Comparison of ENCODE assay signal across 43 mouse cellular contexts in the genomic region with DNA sequence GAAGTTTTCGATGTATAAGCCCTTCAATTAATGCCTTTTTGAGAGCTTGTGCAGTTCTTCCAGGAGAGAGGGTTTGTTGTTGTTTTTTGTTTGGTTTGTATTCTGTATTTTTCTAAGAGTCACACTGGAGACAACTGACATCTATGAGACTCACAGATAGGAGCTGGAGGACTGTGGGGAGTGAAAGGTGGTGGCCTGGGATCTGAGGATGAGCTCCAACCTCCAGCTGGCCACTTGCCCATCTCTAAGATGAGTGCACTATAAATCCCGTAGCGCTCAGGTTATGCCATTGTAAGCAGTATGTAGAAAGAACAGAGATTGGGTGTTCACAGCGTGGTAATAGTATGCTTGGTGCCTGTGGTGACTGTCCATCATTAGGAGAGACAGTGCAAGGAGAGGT. TPM values are rescaled to one million over a fixed set of nuclear protein-coding genes. Genes with fewer than 3 reads are reported as not detected.
"Had no signal": no experiment of that assay in that cellular context is flagged by ENCODE, and none has a peak within 500 bp of the region (broad histone marks: within the 10 kb centered on the region; RNA-seq: fewer than 3 reads in every experiment).

No protein-coding gene starts in this region.

- H3K9me3 ChIP-seq: limb, embryonic 10.5 days; limb, embryonic 12.5 days; limb, embryonic 13.5 days; limb, embryonic 15.5 days; liver, embryonic 12.5 days; liver, embryonic 13.5 days; liver, embryonic 15.5 days; lung, embryonic 15.5 days; megakaryocyte, embryonic 14.5 days; midbrain, embryonic 10.5 days; midbrain, embryonic 12.5 days; midbrain, embryonic 13.5 days; midbrain, embryonic 15.5 days; neural tube, embryonic 12.5 days had no signal

- DNase-seq: left cerebral cortex, postnatal 4 days; liver; liver, embryonic 13.5 days; liver, postnatal 0 days; lung, adult 18-20 months; lung, adult 2 months; lung, embryonic 14.5 days; lung, postnatal 10 days; lung, postnatal 14 days; lung, postnatal 36 days; lung, postnatal 4 days had no signal

- H3K27ac ChIP-seq: limb, embryonic 10.5 days; limb, embryonic 12.5 days; limb, embryonic 13.5 days; limb, embryonic 15.5 days; liver, embryonic 12.5 days; liver, embryonic 13.5 days; liver, embryonic 14.5 days; liver, embryonic 15.5 days; macrophage; midbrain, embryonic 10.5 days; midbrain, embryonic 12.5 days; midbrain, embryonic 13.5 days; midbrain, embryonic 15.5 days; neural tube, embryonic 12.5 days had no signal

- H3K36me3 ChIP-seq: limb, embryonic 10.5 days; limb, embryonic 12.5 days; limb, embryonic 13.5 days; limb, embryonic 15.5 days; liver, embryonic 12.5 days; liver, embryonic 13.5 days; liver, embryonic 15.5 days; lung, embryonic 15.5 days; midbrain, embryonic 10.5 days; midbrain, embryonic 12.5 days; midbrain, embryonic 13.5 days; midbrain, embryonic 15.5 days; neural tube, embryonic 12.5 days had no signal

- ATAC-seq: liver, embryonic 12.5 days; liver, postnatal 0 days; lung, postnatal 0 days; midbrain, embryonic 13.5 days; midbrain, embryonic 15.5 days; midbrain, embryonic 16.5 days had no signal

- H3K9ac ChIP-seq: limb, embryonic 12.5 days; limb, embryonic 13.5 days; limb, embryonic 15.5 days; liver, embryonic 12.5 days; liver, embryonic 13.5 days; liver, embryonic 14.5 days; liver, embryonic 15.5 days; liver, postnatal 0 days; lung, embryonic 14.5 days; lung, embryonic 15.5 days; midbrain, embryonic 12.5 days; midbrain, embryonic 13.5 days; midbrain, embryonic 15.5 days; neural tube, embryonic 12.5 days had no signal

- H3K4me3 ChIP-seq: limb, embryonic 10.5 days; limb, embryonic 12.5 days; limb, embryonic 13.5 days; limb, embryonic 15.5 days; liver, embryonic 12.5 days; liver, embryonic 13.5 days; liver, embryonic 15.5 days; lung, embryonic 15.5 days; megakaryocyte, embryonic 14.5 days; midbrain, embryonic 10.5 days; midbrain, embryonic 12.5 days; midbrain, embryonic 13.5 days; midbrain, embryonic 15.5 days; myocyte; neural tube, embryonic 12.5 days had no signal

- H3K4me1 ChIP-seq: liver, embryonic 12.5 days; liver, embryonic 13.5 days; liver, embryonic 15.5 days; megakaryocyte, embryonic 14.5 days; midbrain, embryonic 10.5 days; midbrain, embryonic 12.5 days; midbrain, embryonic 15.5 days; neural tube, embryonic 12.5 days had no signal

- H3K27me3 ChIP-seq: lung, embryonic 15.5 days; midbrain, embryonic 12.5 days; midbrain, embryonic 13.5 days; midbrain, embryonic 15.5 days; neural tube, embryonic 12.5 days had no signal

- H3K4me2 ChIP-seq: limb, embryonic 12.5 days; limb, embryonic 13.5 days; limb, embryonic 15.5 days; liver, embryonic 11.5 days; liver, embryonic 12.5 days; liver, embryonic 13.5 days; liver, embryonic 15.5 days; lung, embryonic 14.5 days; lung, embryonic 15.5 days; midbrain, embryonic 12.5 days; midbrain, embryonic 13.5 days; midbrain, embryonic 15.5 days; neural tube, embryonic 12.5 days had no signal

RNA-seq across cellular contexts. Expression of gene Lrrc52, which starts 31.6 kb away (rescaled TPM):
- total RNA-seq: left cerebral cortex, adult 8-10 months; left cerebral cortex, postnatal 10 days; left cerebral cortex, postnatal 14 days; left cerebral cortex, postnatal 25 days; left cerebral cortex, postnatal 36 days; left cerebral cortex, postnatal 4 days; liver, adult 2 months; megakaryocyte progenitor cell, adult 5-6 weeks; megakaryocyte, adult 5-6 weeks; midbrain, postnatal 0 days; monocyte, adult 5-6 weeks had no signal
- polyA plus RNA-seq: limb, embryonic 10.5 days; limb, embryonic 11.5 days; limb, embryonic 12.5 days; limb, embryonic 14.5 days; liver, adult 2 months; liver, embryonic 12.5 days; liver, embryonic 13.5 days; liver, embryonic 15.5 days; liver, postnatal 0 days; macrophage; midbrain, embryonic 10.5 days; midbrain, embryonic 12.5 days; midbrain, embryonic 15.5 days; midbrain, embryonic 16.5 days; midbrain, postnatal 0 days; myocyte; neural tube, embryonic 11.5 days; neural tube, embryonic 12.5 days had no signal
